Mouse (Mus musculus) liver, embryonic 14.5 days (tissue): ENCODE results near the gene Cgas. TPM values are rescaled to one million over a fixed set of nuclear protein-coding genes. Genes with fewer than 3 reads are reported as not detected.
"Not testable (repeated sequence)": the region's sequence is repeated elsewhere in the genome, so short reads cannot be mapped to it uniquely, and the experiment has no call there.

ENCODE experiments used
- ATAC-seq: fragments of 200-750 bp; cut with Nextera tagmentation; 2 replicates; pipeline ENCODE4 v1.8.0; 2017; ENCODE audit warnings: moderate number of reproducible peaks, mild to moderate bottlenecking, moderate library complexity; ENCODE audit not compliant: insufficient read depth
- DNase-seq, 3 experiments: peaks; one replicate each; pipeline ENCODE4 v3.0.0-alpha.2; 2012 to 2013; ENCODE audit warnings: low read depth in 3 of 3, low spot score in 3 of 3
- H3K27ac ChIP-seq: fragments of 300-500 bp; sonication (generic); 2 replicates; pipeline ENCODE4 v1.5.1; 2014; ENCODE audit warnings: moderate library complexity, mild to moderate bottlenecking, control low read depth, inconsistent platforms
- H3K27me3 ChIP-seq: fragments of 300-500 bp; sonication (generic); 2 replicates; pipeline ENCODE4 v1.6.1; 2014; ENCODE audit warnings: mild to moderate bottlenecking, low read length, moderate library complexity; ENCODE audit not compliant: control insufficient read depth, insufficient read depth
- H3K36me3 ChIP-seq: fragments of 300-500 bp; sonication (generic); replicated peaks from 2 replicates; pipeline ENCODE4 v1.6.1; 2014; ENCODE audit warnings: low read depth; ENCODE audit not compliant: control insufficient read depth, insufficient read depth
- H3K4me1 ChIP-seq, 2 experiments: fragments of 200-500 bp in 1 of 2; fragments of 300-500 bp in 1 of 2; sonication (generic) in 1 of 2; replicated peaks; 2 replicates each; pipeline ENCODE4 v1.6.1; 2012 to 2014; ENCODE audit warnings: antibody characterized with exemption in 1 of 2, inconsistent platforms in 1 of 2, low read length in 1 of 2; ENCODE audit not compliant: control insufficient read depth in 2 of 2, insufficient read depth in 2 of 2
- H3K4me2 ChIP-seq: fragments of 300-500 bp; sonication (generic); 2 replicates; pipeline ENCODE4 v1.6.1; 2014; ENCODE audit warnings: low read depth, mild to moderate bottlenecking, control low read depth, moderate library complexity
- H3K4me3 ChIP-seq, 2 experiments: fragments of 200-500 bp in 1 of 2; fragments of 300-500 bp in 1 of 2; sonication (generic) in 1 of 2; 2 replicates each; pipeline ENCODE4 v1.5.1; 2012 to 2014; ENCODE audit warnings: low read depth in 2 of 2, low read length in 2 of 2, mild to moderate bottlenecking in 2 of 2, control low read depth in 1 of 2, inconsistent platforms in 1 of 2, moderate library complexity in 1 of 2; ENCODE audit not compliant: insufficient read depth in 1 of 2
- H3K9ac ChIP-seq: fragments of 300-500 bp; sonication (generic); replicated peaks from 2 replicates; pipeline ENCODE4 v1.6.1; 2014; ENCODE audit warnings: mild to moderate bottlenecking, control low read depth, moderate library complexity
- H3K9me3 ChIP-seq: fragments of 300-500 bp; sonication (generic); 2 replicates; pipeline ENCODE4 v1.6.1; 2016; ENCODE audit warnings: low read length, mixed read lengths; ENCODE audit not compliant: control insufficient read depth
- CTCF ChIP-seq: IDR thresholded peaks from 2 replicates; pipeline ENCODE4 v1.5.1; 2016; ENCODE audit warnings: antibody characterized with exemption, low read depth, control low read depth
- EP300 ChIP-seq: IDR thresholded peaks from 2 replicates; pipeline ENCODE4 v1.6.1; 2016; ENCODE audit warnings: antibody characterized with exemption, low read depth
- WGBS: fragments of 180-500 bp; shearing (Covaris S2); extraction: QIAGEN DNeasy Blood & Tissue Kit; methylation state at CpG from one replicate; pipeline ENCODE4 v1.1.7; 2014; ENCODE audit not compliant: insufficient replicate concordance; 5-methylcytosine and 5-hydroxymethylcytosine counted together
- polyA plus RNA-seq, 2 experiments: library from polyadenylated mRNA; depleted of rRNA in 1 of 2; stranded (reverse) in 1 of 2; unstranded in 1 of 2; fragments of >200 nt; fragmentation: Nextera tagmentation in 1 of 2; extraction: Ambion mirVana in 1 of 2; gene quantifications; 2 replicates each; pipeline versions ENCODE4 v1.2.1 to v1.2.3; 2012 to 2014

Gene Cgas
- polyA plus RNA-seq (2012; rRNA removed) (0.66 and 1.0 TPM in 2 replicates), polyA plus RNA-seq (2014; fragmentation: Nextera tagmentation; extraction: Ambion mirVana) (0.62 and 0.66 TPM in 2 replicates)

GRCm38 (mm10) chr9:78442579-78443392 lies at the start of gene Cgas:
Cgas (minus strand) TSS chr9:78443237.
- Histone ChIP-seq H3K4me3 (peak within 1 kb of the TSS; percentile 43 to 59), H3K9me3 (no peaks in the 10 kb centered on the region), H3K9ac (peak within 1 kb of the TSS; percentile 43), H3K36me3 (no peaks in the 10 kb centered on the region), H3K4me2 (peak within 1 kb of the TSS; percentile 74), H3K27me3 (peaks cover 47% of the 10 kb centered on the region), H3K27ac (no peak within 1 kb of the TSS), H3K4me1 (peaks cover 3% of the 10 kb centered on the region in 2 experiments)
- ATAC-seq (peak; percentile 56; the same call in 1 of the 2 replicates), DNase-seq (no peak)
- TF ChIP-seq CTCF, result no peak
- no peak for TF ChIP-seq EP300
- under 1% methylated on average over 80 of the region's 81 CpGs for WGBS

- 66% methylated on average over 3 of the region's 3 CpGs for WGBS
- Histone ChIP-seq H3K36me3 (no peaks in the 10 kb centered on the region), H3K27ac (no peak overlapping the region), H3K4me2 (no peak overlapping the region), H3K9me3 (no peaks in the 10 kb centered on the region), H3K27me3 (no peaks in the 10 kb centered on the region), H3K9ac (no peak overlapping the region), H3K4me3 (no peak overlapping the region), H3K4me1 (0 out of 4 replicates have a peak, but pooled peaks cover 0 to 2% of the 10 kb centered on the region in 2 experiments)
- TF ChIP-seq CTCF (no peak), EP300 (no peak)
- ATAC-seq (no peak), DNase-seq (no peak)
These were observed 49.2 kb upstream of the Cgas start for GRCm38 (mm10) chr9:78492254-78492653.

GRCm38 (mm10) chr9:78491169-78491568 lies 48.1 kb upstream of the Cgas start:
- no peaks in the 10 kb centered on the region for H3K9me3 ChIP-seq
- no peak for TF ChIP-seq EP300
- TF ChIP-seq CTCF, result no peak
- WGBS, result 64% methylated on average over 3 of the region's 3 CpGs

GRCm38 (mm10) chr9:78488890-78489420 lies 45.9 kb upstream of the Cgas start, which contains the start of gene Eef1a1:
Eef1a1 (minus strand) TSS chr9:78489151.
- no peaks in the 10 kb centered on the region for H3K27me3 ChIP-seq
- peak within 1 kb of the TSS; percentile 57 for H3K4me2 ChIP-seq
- H3K4me3 ChIP-seq, result peak within 1 kb of the TSS; percentile 19 to 32
- no peaks in the 10 kb centered on the region for H3K9me3 ChIP-seq
- H3K27ac ChIP-seq, result no peak within 1 kb of the TSS
- WGBS, result 2% methylated on average over 20 of the region's 20 CpGs
- TF ChIP-seq CTCF, result no peak
- no peak for TF ChIP-seq EP300
- 0 out of 4 replicates have a peak, but pooled peaks cover 0 to 2% of the 10 kb centered on the region in 2 experiments for H3K4me1 ChIP-seq
- H3K9ac ChIP-seq, result no peak within 1 kb of the TSS
- no peaks in the 10 kb centered on the region for H3K36me3 ChIP-seq
- ATAC-seq, result peak; percentile 25; the same call in 1 of the 2 replicates
- DNase-seq, result no peak

More at GRCm38 (mm10) chr9:78491169-78491568, 48.1 kb upstream of the Cgas start:
- Histone ChIP-seq H3K27me3 (no peaks in the 10 kb centered on the region), H3K27ac (no peak overlapping the region), H3K4me1 (0 out of 4 replicates have a peak, but pooled peaks cover 0 to 2% of the 10 kb centered on the region in 2 experiments), H3K4me3 (no peak overlapping the region), H3K9ac (no peak overlapping the region), H3K36me3 (no peaks in the 10 kb centered on the region), H3K4me2 (no peak overlapping the region)
- no peak for ATAC-seq
- DNase-seq, result no peak

- WGBS, result 79% methylated on average over 5 of the region's 5 CpGs
- H3K27ac ChIP-seq, H3K4me3 ChIP-seq, H3K27me3 ChIP-seq, DNase-seq, ATAC-seq, H3K9me3 ChIP-seq, H3K4me1 ChIP-seq, H3K4me2 ChIP-seq, H3K36me3 ChIP-seq, H3K9ac ChIP-seq: not testable (repeated sequence)
These were observed 45.0 kb upstream of the Cgas start for GRCm38 (mm10) chr9:78488021-78488420.
